ENCODE assay signal across 8 mouse cellular contexts in the genomic region with DNA sequence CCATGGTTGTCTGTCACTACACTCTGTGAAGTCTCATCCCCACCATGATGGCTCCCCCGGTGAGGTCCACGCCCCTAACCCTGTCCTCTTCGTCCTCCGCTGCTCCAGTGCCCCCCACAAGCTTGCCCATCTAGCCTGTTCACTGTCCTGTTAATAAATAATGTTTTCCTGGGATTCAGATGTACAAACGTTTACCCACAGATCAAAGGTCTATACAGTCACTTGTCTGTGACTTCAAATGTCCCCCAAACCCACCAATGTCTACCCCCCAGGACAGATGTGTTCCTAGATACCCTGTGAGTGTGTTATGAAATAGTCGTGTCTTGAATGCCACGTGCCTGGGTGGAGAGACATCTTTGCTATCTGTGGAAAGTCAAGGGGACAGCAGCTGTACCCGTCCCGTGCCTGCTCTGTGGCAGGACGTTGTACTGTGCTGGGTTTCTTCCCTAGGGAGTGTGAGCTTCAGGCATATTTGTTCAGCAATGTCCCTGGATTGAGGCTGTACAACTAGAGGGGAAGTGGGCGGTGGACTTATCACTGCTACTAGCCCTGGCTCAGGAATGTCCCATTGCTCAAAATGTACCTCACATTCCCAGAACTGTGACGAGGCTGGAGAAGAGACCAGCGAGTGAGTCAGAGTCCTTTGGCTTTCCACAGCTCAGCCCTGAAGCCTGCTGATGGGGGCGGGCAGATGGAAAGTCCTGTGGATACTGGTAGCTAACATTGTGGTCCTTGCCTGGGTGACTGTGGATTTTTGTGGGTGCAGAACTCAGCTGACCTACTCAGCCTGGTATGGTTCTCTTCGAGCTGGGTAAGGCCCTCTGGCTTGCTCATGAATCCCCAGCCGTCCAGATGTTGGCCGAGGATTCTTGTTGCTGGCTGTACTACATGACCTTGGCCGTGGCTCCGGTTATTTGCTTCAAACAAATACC. TPM values are rescaled to one million over a fixed set of nuclear protein-coding genes. Genes with fewer than 3 reads are reported as not detected.
DNase-seq lines count a peak whose midpoint lies in the region; ATAC-seq and TF ChIP-seq lines count a peak whose summit lies in the region.

No protein-coding gene starts in this region.

- intact Hi-C loops in left cerebral cortex, postnatal 36 days (cut with DNase I), result loop anchor here (5.0 kb wide), 1 partner anchor 140 kb away; no protein-coding TSS in a partner anchor

- 43% methylated on average over 19 of the region's 19 CpGs for WGBS in heart, postnatal 0 days
- 79% methylated on average over 19 of the region's 19 CpGs for WGBS in limb, embryonic 10.5 days

- 0 out of 2 replicates have a peak overlapping the region, but pooled peaks have one; percentile 23 for H3K9ac ChIP-seq in heart, postnatal 0 days (replicated peaks; ENCODE audit: low read depth, low read length)

- no peak overlapping the region for H3K4me2 ChIP-seq in heart, postnatal 0 days (ENCODE audit: low read depth, low read length)

- H3K27ac ChIP-seq in heart, postnatal 0 days (ENCODE audit: low read depth), result peak overlapping the region; percentile 69
- H3K27ac ChIP-seq in limb, embryonic 10.5 days, result 0 out of 2 replicates have a peak overlapping the region, but pooled peaks have one; percentile 9

- TF ChIP-seq EP300 in heart, postnatal 0 days (IDR thresholded peaks at IDR 0.05; ENCODE audit: low read depth), result no peak

- peaks cover 23% of the 10 kb centered on the region; the same call in 1 of the 2 replicates for H3K4me1 ChIP-seq in heart, postnatal 0 days (ENCODE audit: control insufficient read depth, insufficient read depth)
- H3K4me1 ChIP-seq in limb, embryonic 10.5 days, result peaks cover 22% of the 10 kb centered on the region

- H3K4me3 ChIP-seq in heart, postnatal 0 days (ENCODE audit: low read depth, low read length), result no peak overlapping the region
- no peak overlapping the region for H3K4me3 ChIP-seq in limb, embryonic 10.5 days

- peak; percentile 77 for DNase-seq in 3134 (ENCODE audit: extremely low read depth, insufficient read length, low spot score)
- peak; percentile 83 for DNase-seq in adrenal gland, adult 8-10 months
- peak; percentile 77 for DNase-seq in heart, postnatal 0 days (ENCODE audit: low spot score)
- no peak for DNase-seq in limb, embryonic 10.5 days (ENCODE audit: low spot score)
- DNase-seq in urinary bladder, postnatal 36 days (ENCODE audit: low spot score in 2 of 2), result peak; percentile 46 to 66
- no peak for DNase-seq in left cerebral cortex, adult 11 months (ENCODE audit: low spot score)
- DNase-seq in cerebellum, adult 9-10 months, result no peak
- DNase-seq in left cerebral cortex, postnatal 36 days (ENCODE audit: low spot score in 2 of 2), result no peak

- no peaks in the 10 kb centered on the region for H3K36me3 ChIP-seq in heart, postnatal 0 days (replicated peaks; ENCODE audit: control insufficient read depth, insufficient read depth, low read length)
- H3K36me3 ChIP-seq in limb, embryonic 10.5 days, result no peaks in the 10 kb centered on the region

- H3K27me3 ChIP-seq in heart, postnatal 0 days (ENCODE audit: control insufficient read depth, insufficient read depth, low read length), result no peaks in the 10 kb centered on the region
- 0 out of 2 replicates have a peak, but pooled peaks cover 4% of the 10 kb centered on the region for H3K27me3 ChIP-seq in limb, embryonic 10.5 days (ENCODE audit: low read depth, poor library complexity, severe bottlenecking)

- TF ChIP-seq CTCF in heart, postnatal 0 days (IDR thresholded peaks at IDR 0.05; ENCODE audit: low read depth), result no peak

- H3K9me3 ChIP-seq in heart, postnatal 0 days (replicated peaks; ENCODE audit: control insufficient read depth, low read length), result no peaks in the 10 kb centered on the region
- no peaks in the 10 kb centered on the region for H3K9me3 ChIP-seq in limb, embryonic 10.5 days (replicated peaks)

- peak; percentile 84 for ATAC-seq in heart, postnatal 0 days (ENCODE audit: insufficient read depth, low read depth)

RNA-seq across cellular contexts. Expression of a gene that starts 55.1 kb away (rescaled TPM):
- 1 to 10 TPM in 3 of 4 experiments, under 1 TPM in 1; 0.70 to 1.4 (median 1.2) TPM for total RNA-seq in adrenal gland, adult 8-10 months (2022)
- total RNA-seq in heart, postnatal 0 days (2014; rRNA removed; ENCODE audit: low replicate concordance), result not detected in 2 replicates
- polyA plus RNA-seq in heart, postnatal 0 days (2015; fragmentation: Nextera tagmentation; extraction: Ambion mirVana), result not detected in 2 replicates
- 0.25 and 0.71 TPM in 2 replicates for polyA plus RNA-seq in limb, embryonic 10.5 days (2016; fragmentation: Nextera tagmentation; extraction: Ambion mirVana)
- 10 to 100 TPM; 43.0 to 53.0 TPM for total RNA-seq in left cerebral cortex, postnatal 36 days (2021)

Comparison
In these comparisons a context has a peak if more than half of its experiments do, and no peak if none do; other contexts are left out.
1. DNase-seq: peak in 3134 (single experiment), adrenal gland, adult 8-10 months (single experiment), heart, postnatal 0 days (single experiment) and urinary bladder, postnatal 36 days (2 of 2); none in limb, embryonic 10.5 days (single experiment), left cerebral cortex, adult 11 months (single experiment), cerebellum, adult 9-10 months (single experiment) and left cerebral cortex, postnatal 36 days (0 of 2).
2. RNA of a gene that starts 55.1 kb away (total RNA-seq): 43.0 to 53.0 TPM in left cerebral cortex, postnatal 36 days; 0.70 to 1.4 TPM in adrenal gland, adult 8-10 months and not detected in heart, postnatal 0 days; every median in the first group is over 10 times any median in the second.